Mouse (Mus musculus) ovary, adult 18-20 months (tissue): Measurements from ENCODE around the gene Golgb1.
"Not testable (repeated sequence)": the region's sequence is repeated elsewhere in the genome, so short reads cannot be mapped to it uniquely, and the experiment has no call there.

ENCODE experiments used
- DNase-seq: peaks from one replicate; pipeline ENCODE4 v3.0.0; 2022; ENCODE audit warnings: low spot score, mixed read lengths

The Golgb1 gene

GRCm38 (mm10) chr16:36874583-36875275 lies at the start of gene Golgb1, which contains the start of gene Eaf2:
TSS of gene Golgb1 (plus strand) at chr16:36875140.
TSS of gene Eaf2 (minus strand) at chr16:36875003.
- peak; percentile 97 for DNase-seq

- no peak for DNase-seq
Observed at GRCm38 (mm10) chr16:36827611-36828053, 47.3 kb upstream of the Golgb1 start.

- peak; percentile 78 for DNase-seq
Observed at GRCm38 (mm10) chr16:36828054-36828786, 46.7 kb upstream of the Golgb1 start, which contains the start of gene Iqcb1. TSS of gene Iqcb1 (plus strand) at chr16:36828385.

GRCm38 (mm10) chr16:36828820-36829219 lies 46.1 kb upstream of the Golgb1 start:
- no peak for DNase-seq

- not testable (repeated sequence) for DNase-seq
Observed at GRCm38 (mm10) chr16:36846894-36847293, 28.0 kb upstream of the Golgb1 start.

- DNase-seq = no peak
Observed at GRCm38 (mm10) chr16:36851202-36851601, 23.7 kb upstream of the Golgb1 start.

GRCm38 (mm10) chr16:36863585-36863984 lies 11.4 kb upstream of the Golgb1 start:
- no peak for DNase-seq

GRCm38 (mm10) chr16:36869442-36869841 lies 5.5 kb upstream of the Golgb1 start:
- DNase-seq = no peak

GRCm38 (mm10) chr16:36875276-36875851 lies 424 bp downstream of the Golgb1 start:
- peak; percentile 29 for DNase-seq

GRCm38 (mm10) chr16:36877316-36877715 lies 2.4 kb downstream of the Golgb1 start:
- DNase-seq = no peak

GRCm38 (mm10) chr16:36882737-36883343 lies 7.9 kb downstream of the Golgb1 start:
- DNase-seq = no peak

GRCm38 (mm10) chr16:36884881-36885280 lies 9.9 kb downstream of the Golgb1 start:
- DNase-seq = no peak

GRCm38 (mm10) chr16:36885912-36886311 lies 11.0 kb downstream of the Golgb1 start:
- DNase-seq = no peak

- DNase-seq = peak; percentile 34
Observed at GRCm38 (mm10) chr16:36887546-36887945, 12.6 kb downstream of the Golgb1 start.

- no peak for DNase-seq
Observed at GRCm38 (mm10) chr16:36890559-36890958, 15.6 kb downstream of the Golgb1 start.

GRCm38 (mm10) chr16:36891415-36891814 lies 16.5 kb downstream of the Golgb1 start:
- DNase-seq = no peak

GRCm38 (mm10) chr16:36893317-36893716 lies 18.4 kb downstream of the Golgb1 start:
- DNase-seq = no peak

- no peak for DNase-seq
Observed at GRCm38 (mm10) chr16:36896712-36897111, 21.8 kb downstream of the Golgb1 start.

GRCm38 (mm10) chr16:36903156-36903555 lies 28.2 kb downstream of the Golgb1 start:
- no peak for DNase-seq

GRCm38 (mm10) chr16:36911909-36912308 lies 37.0 kb downstream of the Golgb1 start:
- DNase-seq = no peak

GRCm38 (mm10) chr16:36912311-36912710 lies 37.4 kb downstream of the Golgb1 start:
- DNase-seq = no peak

- DNase-seq = no peak
Observed at GRCm38 (mm10) chr16:36914195-36914594, 39.3 kb downstream of the Golgb1 start.
